Mouse (Mus musculus): ENCODE data around the gene Nek10.

DNA sequence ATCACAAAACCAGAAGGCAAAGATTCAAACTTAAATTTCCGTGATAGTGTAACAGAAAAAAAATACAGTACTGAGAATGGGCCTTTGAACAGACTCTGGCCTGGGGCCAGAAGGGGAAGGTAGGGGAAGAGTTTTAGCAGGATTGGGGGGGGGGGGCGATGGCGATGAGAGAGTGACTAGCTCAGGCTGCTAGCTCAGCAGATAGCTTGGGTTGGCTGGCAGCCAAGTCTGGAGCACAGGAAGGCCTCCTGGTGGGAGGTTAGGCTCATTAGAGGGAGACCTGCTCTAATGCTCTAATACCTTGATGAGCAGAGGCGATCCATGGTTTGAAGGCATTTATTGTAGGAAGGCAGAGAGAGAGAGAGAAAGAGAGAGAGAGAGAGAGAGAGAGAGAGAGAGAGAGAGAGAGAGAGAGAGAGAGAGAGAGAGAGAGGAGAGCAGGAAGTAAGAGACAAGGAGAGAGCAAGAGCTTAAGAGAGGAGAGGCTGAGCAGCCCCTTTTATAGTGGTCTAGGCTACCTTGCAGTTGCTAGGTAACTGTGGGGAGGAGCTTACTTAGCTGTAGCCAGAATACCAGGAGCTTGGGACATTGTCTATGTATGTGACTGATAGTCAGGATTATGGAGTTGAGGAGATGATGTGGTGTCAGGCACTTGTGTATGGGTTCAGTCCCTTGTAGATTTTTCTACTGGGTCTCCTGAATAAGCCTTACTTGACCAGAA, 90.9 kb downstream of the Nek10 start:
- no peak for TF ChIP-seq POLR2A (IDR thresholded peaks at IDR 0.05; ENCODE audit: low read depth, low read length)
- TF ChIP-seq CTCF (IDR thresholded peaks at IDR 0.05; ENCODE audit: extremely low read depth, insufficient read depth, insufficient read length, insufficient replicate concordance): no peak
